Mouse (Mus musculus) layer of hippocampus, adult 9-11 months (tissue): Measurements from ENCODE around the gene Casp8.
A peak's percentile ranks its signal among the peaks of the same experiment; 100 is the strongest.
"Not testable (repeated sequence)": the region's sequence is repeated elsewhere in the genome, so short reads cannot be mapped to it uniquely, and the experiment has no call there.

ENCODE experiments used
- DNase-seq: peaks from one replicate; pipeline ENCODE4 v3.0.0; 2022

Casp8 gene

DNA sequence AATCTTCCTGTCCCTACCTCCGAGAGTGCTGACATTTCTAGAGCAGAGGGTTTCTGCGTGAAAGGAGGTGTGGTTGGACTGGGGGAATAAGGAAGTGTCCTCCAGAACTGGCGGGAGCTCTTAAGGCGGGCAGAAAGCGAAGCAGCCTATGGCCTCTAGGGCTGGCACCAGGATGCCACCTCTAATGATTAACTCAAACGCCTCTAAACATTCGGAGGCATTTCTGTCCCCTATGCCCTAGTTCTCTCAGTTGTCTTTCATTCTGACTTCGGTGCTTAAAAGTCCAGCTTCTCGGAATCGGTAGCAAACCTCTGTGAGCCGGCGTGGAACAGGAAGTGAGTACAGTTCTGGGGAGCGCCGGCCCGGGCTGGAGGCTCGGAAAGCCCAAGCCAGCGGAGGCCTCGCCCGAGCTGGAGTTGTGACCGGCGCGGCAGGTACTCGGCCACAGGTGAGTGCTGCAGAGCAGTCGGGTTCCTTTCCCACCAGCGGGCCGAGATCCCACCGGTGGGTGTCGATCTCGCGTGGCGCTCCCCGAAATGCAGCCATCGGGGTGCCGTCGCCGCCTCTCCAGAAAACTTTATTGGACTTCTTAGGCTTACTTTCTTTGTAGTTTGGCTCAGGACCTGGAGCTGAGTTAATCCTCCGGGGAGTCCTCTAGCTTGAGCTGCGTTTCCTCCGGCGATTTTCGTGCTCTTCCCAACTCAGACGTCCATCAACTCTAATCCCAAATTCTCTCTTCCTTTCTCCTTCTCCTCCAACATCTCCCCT lies at the start of gene Casp8:
Gene Casp8, plus strand, starts transcription at position 84 of the 768 bp plus-strand sequence.
- no peak for DNase-seq

DNA sequence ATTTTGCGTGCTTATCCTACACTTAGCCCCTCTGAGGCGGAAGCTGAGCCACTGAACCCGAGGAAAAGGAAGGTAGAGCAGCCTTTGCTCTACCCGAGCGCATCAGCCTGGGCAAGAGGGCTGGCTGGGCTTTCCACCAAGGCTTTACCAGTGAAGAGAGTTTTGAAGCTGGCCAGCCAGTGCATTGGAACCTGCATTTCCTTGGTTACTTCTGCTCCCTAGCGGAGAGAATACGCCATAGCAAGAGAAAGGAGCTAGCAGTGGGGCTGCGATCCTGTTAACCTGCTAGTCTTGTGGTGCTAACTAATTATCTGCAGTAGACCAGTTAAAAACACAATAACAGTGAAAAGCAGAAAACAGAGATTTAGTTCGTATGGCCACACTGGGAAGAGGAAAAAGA lies 48.3 kb upstream of the Casp8 start:
- peak; percentile 56 for DNase-seq

- no peak for DNase-seq
These were observed 35.7 kb upstream of the Casp8 start for GRCm38 (mm10) chr1:58759451-58759850.

DNA sequence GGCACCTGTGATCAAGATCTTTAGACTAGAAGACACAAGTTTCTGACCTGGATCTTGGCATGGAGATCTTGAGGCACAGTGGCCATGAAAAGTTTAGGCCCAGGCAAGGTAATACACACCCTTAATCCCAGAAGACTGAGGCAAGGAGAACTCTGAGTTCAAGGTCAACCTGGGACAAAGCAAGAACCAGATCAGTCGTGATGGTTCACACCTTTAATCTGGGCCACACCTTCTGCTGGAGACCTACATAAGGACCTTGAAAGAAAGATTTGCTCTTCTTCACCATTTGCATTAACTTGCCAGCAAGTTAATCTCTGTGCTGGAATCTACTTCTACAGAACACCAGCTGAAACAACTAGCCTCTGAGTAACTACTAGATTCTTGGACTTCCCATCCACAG lies 34.6 kb upstream of the Casp8 start:
- DNase-seq: no peak

GRCm38 (mm10) chr1:58761391-58762275 lies 33.5 kb upstream of the Casp8 start:
- not testable (repeated sequence) for DNase-seq

GRCm38 (mm10) chr1:58762576-58762975 lies 32.6 kb upstream of the Casp8 start:
- no peak for DNase-seq

GRCm38 (mm10) chr1:58766446-58766845 lies 28.7 kb upstream of the Casp8 start:
- not testable (repeated sequence) for DNase-seq

GRCm38 (mm10) chr1:58769136-58769535 lies 26.0 kb upstream of the Casp8 start:
- DNase-seq: no peak

GRCm38 (mm10) chr1:58769701-58770100 lies 25.5 kb upstream of the Casp8 start:
- no peak for DNase-seq

GRCm38 (mm10) chr1:58770111-58770720 lies 25.0 kb upstream of the Casp8 start:
- peak; percentile 55 for DNase-seq

GRCm38 (mm10) chr1:58772084-58772483 lies 23.1 kb upstream of the Casp8 start:
- DNase-seq: no peak

GRCm38 (mm10) chr1:58773280-58773679 lies 21.9 kb upstream of the Casp8 start:
- no peak for DNase-seq

DNA sequence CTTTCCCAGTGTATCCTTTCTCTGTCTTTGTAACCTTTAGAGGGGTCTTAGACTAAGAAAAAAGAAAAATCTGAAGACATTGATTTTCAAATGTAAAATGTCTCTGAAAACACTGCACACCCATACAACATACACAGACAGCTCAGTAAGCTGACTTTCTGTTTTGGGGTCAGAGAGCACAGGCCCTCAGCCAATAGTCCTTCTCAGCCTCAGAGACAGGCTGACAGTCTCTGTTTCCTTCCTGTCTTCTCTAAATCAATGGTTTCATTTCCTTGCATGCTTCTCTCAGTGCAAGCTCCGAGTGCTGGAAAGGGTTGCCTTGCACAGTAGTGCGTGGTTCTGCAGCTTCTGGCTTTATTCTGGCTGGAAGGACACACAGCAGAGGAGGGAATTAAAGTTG lies 21.3 kb upstream of the Casp8 start:
- peak; percentile 20 for DNase-seq

- no peak for DNase-seq
These were observed 19.8 kb upstream of the Casp8 start for GRCm38 (mm10) chr1:58775361-58775760.

- no peak for DNase-seq
These were observed 17.6 kb upstream of the Casp8 start for GRCm38 (mm10) chr1:58777583-58777982.

GRCm38 (mm10) chr1:58778226-58778625 lies 16.9 kb upstream of the Casp8 start:
- DNase-seq: no peak

- DNase-seq: no peak
These were observed 8.9 kb upstream of the Casp8 start for GRCm38 (mm10) chr1:58786276-58786675.

DNA sequence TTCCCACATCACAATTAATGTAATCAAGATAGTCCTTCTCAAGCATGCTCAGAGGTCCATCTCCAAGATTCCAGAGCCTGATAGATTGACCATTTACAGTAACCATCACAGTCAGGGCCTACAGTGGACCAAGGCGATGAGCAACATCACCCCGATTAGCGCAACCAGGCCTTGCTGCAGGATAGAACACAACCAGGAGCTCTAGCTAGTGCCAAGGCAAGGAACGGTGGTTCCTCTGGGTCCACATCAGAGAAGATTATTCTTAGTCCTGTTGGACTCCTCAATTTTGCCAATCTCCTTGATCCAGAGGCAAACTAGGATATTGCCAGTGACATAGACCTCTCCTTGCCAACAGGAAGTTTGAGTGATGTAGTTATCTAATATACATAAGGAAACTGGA lies 6.8 kb upstream of the Casp8 start:
- no peak for DNase-seq

- DNase-seq: no peak
These were observed 469 bp upstream of the Casp8 start for GRCm38 (mm10) chr1:58794705-58795104.

GRCm38 (mm10) chr1:58796059-58796363 lies 837 bp downstream of the Casp8 start:
- DNase-seq: no peak

GRCm38 (mm10) chr1:58796853-58797252 lies 1.7 kb downstream of the Casp8 start:
- no peak for DNase-seq

- DNase-seq: no peak
These were observed 2.2 kb downstream of the Casp8 start for GRCm38 (mm10) chr1:58797370-58797769.

DNA sequence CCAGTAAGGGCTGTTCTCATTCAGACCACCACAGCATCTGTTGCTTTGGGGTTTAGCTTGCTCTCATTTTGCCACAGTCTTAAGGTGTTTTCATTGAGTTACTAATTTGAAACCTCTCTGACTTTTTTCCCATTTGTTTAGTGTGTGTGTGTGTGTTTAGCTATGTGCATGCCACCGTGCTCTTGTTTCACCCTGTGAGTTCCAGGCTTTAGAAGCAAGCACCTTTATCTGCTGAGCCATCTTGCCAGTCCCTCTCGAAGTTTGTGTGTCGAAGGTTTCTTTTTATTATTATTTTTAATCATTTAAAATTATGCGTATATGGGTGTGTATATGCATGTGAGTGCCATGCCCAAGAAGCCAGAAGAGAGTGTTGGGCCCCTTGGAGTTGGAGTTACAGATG lies 3.7 kb downstream of the Casp8 start:
- DNase-seq: no peak

DNA sequence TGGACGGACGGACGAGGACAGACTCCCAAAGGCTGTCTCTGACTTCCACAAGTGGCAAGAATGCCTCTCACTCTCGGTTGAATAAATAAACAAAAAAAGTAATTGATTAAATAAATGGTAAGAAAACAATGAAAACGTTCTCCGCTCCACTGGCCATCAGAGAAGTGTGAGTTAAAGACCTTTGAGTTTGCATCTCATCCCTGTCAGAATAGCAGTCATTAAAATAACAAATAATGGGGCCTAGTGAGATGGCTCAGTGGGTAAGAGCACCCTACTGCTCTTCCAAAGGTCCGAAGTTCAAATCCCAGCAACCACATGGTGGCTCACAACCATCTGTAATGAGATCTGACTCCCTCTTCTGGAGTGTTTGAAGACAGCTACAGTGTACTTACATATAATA lies 5.5 kb downstream of the Casp8 start:
- DNase-seq: not testable (repeated sequence)
